Mouse (Mus musculus): Measurements from ENCODE around the gene Abhd17a. TPM values are rescaled to one million over a fixed set of nuclear protein-coding genes. Genes with fewer than 3 reads are reported as not detected.
"Not testable (repeated sequence)": the region's sequence is repeated elsewhere in the genome, so short reads cannot be mapped to it uniquely, and the experiment has no call there.

Gene Abhd17a
- total and polyA plus RNA-seq, 2 experiments from 2014 or later: 171 to 389 TPM

DNA sequence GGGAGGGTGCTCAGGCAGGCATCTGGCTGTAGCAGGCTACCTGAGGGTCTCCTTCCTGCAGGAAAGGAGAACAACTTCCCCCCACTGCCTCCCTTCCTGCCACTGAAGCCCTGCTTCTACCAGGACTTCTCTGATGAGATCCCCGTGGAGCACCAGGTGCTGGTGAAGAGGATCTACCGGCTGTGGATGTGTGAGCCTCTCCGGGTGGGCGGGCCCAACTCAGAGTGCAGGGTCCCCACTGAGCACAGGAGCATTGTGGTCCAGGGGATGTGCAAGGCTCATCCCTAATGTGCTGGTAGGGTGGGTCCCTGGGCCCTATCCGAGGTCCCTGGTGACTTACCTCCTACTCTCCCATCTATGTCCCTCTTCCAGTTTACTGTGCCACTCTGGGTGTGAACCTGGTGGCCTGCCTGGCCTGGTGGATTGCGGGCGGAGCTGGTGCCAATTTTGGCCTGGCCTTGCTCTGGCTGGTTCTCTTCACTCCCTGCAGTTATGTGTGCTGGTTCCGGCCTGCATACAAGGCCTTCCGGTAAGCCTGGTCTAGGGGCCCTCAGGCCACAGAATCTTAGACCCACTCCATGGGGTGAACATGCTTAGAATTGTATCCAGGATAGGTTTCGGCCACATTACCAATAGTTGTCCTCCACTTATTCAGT lies 19.3 kb upstream of the Abhd17a start:
- Histone ChIP-seq H3K9me3 (ENCODE audit: low read length) (no peaks in the 10 kb centered on the region), H3K4me2 (ENCODE audit: low read depth, low read length) (no peak overlapping the region), H3K4me3 (ENCODE audit: low read length) (no peak overlapping the region), H3K9ac (replicated peaks; ENCODE audit: low read length) (no peak overlapping the region), H3K36me3 (ENCODE audit: insufficient read depth, low read length) (peaks cover 34% of the 10 kb centered on the region), H3K27me3 (ENCODE audit: insufficient read depth, low read length) (no peaks in the 10 kb centered on the region), H3K4me1 (ENCODE audit: insufficient read depth, low read length) (no peaks in the 10 kb centered on the region), H3K27ac (no peak overlapping the region)
- WGBS: 94% methylated on average over 10 of the region's 10 CpGs
- DNase-seq (ENCODE audit: low spot score): no peak
- TF ChIP-seq CTCF (IDR thresholded peaks at IDR 0.05; ENCODE audit: low read depth): no peak
- no peak for ATAC-seq

DNA sequence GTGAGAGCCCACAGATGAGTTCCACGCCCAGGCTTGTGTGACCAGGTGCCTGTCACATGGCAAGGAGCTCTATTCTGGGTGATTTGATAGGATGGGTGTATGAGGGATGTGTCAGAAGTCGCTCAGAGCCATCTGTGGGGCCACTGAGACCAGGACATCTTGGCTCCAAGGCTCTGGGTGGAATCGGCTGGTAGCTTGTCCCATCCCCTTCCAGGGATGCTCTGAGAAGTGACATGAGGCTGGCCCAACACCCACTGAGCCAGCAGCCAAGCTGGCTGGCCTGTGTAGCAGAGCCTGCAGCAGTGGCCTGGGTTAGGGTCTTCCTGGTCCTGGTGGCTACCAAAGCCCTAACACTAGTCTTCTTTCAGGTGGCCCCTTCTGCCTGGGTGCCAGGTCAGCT lies 18.3 kb upstream of the Abhd17a start:
- ATAC-seq: no peak
- Histone ChIP-seq H3K27ac (no peak overlapping the region), H3K9ac (replicated peaks; ENCODE audit: low read length) (no peak overlapping the region), H3K4me3 (ENCODE audit: low read length) (no peak overlapping the region), H3K36me3 (ENCODE audit: insufficient read depth, low read length) (peaks cover 34% of the 10 kb centered on the region), H3K4me2 (ENCODE audit: low read depth, low read length) (no peak overlapping the region), H3K4me1 (ENCODE audit: insufficient read depth, low read length) (peaks cover 7% of the 10 kb centered on the region), H3K9me3 (ENCODE audit: low read length) (no peaks in the 10 kb centered on the region), H3K27me3 (ENCODE audit: insufficient read depth, low read length) (no peaks in the 10 kb centered on the region)
- no peak for DNase-seq (ENCODE audit: low spot score)
- WGBS: 93% methylated on average over 3 of the region's 3 CpGs
- TF ChIP-seq CTCF (IDR thresholded peaks at IDR 0.05; ENCODE audit: low read depth): no peak

DNA sequence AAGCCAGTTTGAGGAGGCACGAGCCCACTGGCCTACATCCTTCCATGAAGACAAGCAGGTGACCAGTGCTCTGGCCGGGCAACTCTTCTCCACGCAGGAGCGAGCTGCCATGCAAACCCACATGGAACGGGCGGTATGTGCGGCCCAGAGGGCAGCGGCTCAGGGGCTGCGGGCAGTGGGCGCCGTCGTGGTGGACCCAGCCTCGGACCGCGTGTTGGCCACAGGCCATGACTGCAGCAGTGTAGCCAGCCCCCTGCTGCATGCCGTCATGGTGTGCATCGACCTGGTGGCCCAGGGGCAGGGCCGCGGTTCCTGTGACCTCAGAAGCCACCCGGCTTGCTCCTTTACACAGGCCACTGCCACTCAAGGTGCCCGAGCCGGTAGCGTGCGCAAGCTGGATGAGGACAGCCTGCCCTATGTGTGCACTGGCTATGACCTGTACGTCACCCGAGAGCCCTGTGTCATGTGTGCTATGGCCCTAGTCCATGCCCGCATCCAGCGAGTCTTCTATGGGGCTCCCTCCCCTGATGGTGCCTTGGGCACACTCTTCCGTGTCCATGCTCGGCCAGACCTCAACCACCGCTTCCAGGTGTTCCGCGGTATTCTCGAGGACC lies 16.7 kb upstream of the Abhd17a start:
- ATAC-seq (no peak), DNase-seq (ENCODE audit: low spot score) (no peak)
- Histone ChIP-seq H3K9ac (replicated peaks; ENCODE audit: low read length) (no peak overlapping the region), H3K9me3 (ENCODE audit: low read length) (no peaks in the 10 kb centered on the region), H3K36me3 (ENCODE audit: insufficient read depth, low read length) (peaks cover 30% of the 10 kb centered on the region), H3K27me3 (ENCODE audit: insufficient read depth, low read length) (no peaks in the 10 kb centered on the region), H3K27ac (no peak overlapping the region), H3K4me3 (ENCODE audit: low read length) (no peak overlapping the region), H3K4me1 (ENCODE audit: insufficient read depth, low read length) (peaks cover 14% of the 10 kb centered on the region), H3K4me2 (ENCODE audit: low read depth, low read length) (no peak overlapping the region)
- WGBS: 94% methylated on average over 34 of the region's 34 CpGs
- no peak for TF ChIP-seq CTCF (IDR thresholded peaks at IDR 0.05; ENCODE audit: low read depth)

DNA sequence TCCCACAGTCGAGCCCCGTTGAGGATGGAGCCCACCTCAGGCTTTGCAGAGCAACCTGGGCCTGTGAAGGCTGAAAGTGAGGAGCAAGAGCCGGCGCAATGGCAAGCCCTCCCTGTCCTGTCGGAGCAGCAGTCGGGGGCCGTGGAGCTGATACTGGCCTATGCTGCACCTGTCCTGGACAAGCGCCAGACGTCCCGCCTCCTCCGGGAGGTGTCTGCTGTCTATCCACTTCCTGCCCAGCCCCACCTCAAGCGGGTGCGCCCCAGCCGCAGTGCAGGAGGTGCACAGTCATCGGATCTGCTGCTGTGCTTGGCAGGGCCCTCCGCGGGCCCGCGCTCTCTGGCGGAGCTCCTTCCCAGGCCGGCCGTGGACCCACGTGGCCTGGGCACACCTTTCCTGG lies 16.2 kb upstream of the Abhd17a start:
- no peak overlapping the region for H3K27ac ChIP-seq
- TF ChIP-seq CTCF (IDR thresholded peaks at IDR 0.05; ENCODE audit: low read depth): no peak
- ATAC-seq: no peak
- no peaks in the 10 kb centered on the region for H3K27me3 ChIP-seq (ENCODE audit: insufficient read depth, low read length)
- H3K36me3 ChIP-seq (ENCODE audit: insufficient read depth, low read length): peaks cover 30% of the 10 kb centered on the region
- no peak for DNase-seq (ENCODE audit: low spot score)
- H3K9ac ChIP-seq (replicated peaks; ENCODE audit: low read length): no peak overlapping the region
- H3K4me2 ChIP-seq (ENCODE audit: low read depth, low read length): no peak overlapping the region
- no peaks in the 10 kb centered on the region for H3K9me3 ChIP-seq (ENCODE audit: low read length)
- H3K4me3 ChIP-seq (ENCODE audit: low read length): no peak overlapping the region
- H3K4me1 ChIP-seq (ENCODE audit: insufficient read depth, low read length): peaks cover 14% of the 10 kb centered on the region
- 91% methylated on average over 22 of the region's 23 CpGs for WGBS

DNA sequence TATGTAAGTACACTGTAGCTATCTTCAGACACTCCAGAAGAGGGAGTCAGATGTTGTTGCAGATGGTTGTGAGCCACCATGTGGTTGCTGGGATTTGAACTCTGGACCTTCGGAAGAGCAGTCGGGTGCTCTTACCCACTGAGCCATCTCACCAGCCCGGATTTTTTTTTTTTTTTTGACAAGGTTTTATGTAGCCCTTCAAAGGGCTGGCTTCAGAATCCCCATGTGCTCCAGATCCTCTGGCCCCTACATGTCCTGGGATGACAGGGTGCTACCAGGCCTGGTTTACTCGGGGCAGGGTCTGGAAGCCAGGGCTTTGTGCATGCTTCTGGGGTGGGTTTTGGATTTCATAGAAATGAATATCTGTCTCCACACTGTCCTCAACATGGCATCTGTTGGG lies 15.6 kb upstream of the Abhd17a start, which contains the start of gene Gm49322:
Gene Gm49322, plus strand, starts transcription at position 301 of the 400 bp plus-strand sequence.
- WGBS: 72% methylated on average over 2 of the region's 4 CpGs
- not testable (repeated sequence) for DNase-seq (ENCODE audit: low spot score); ATAC-seq; H3K4me2 ChIP-seq (ENCODE audit: low read depth, low read length); H3K27ac ChIP-seq; H3K9ac ChIP-seq (replicated peaks; ENCODE audit: low read length); H3K4me3 ChIP-seq (ENCODE audit: low read length); H3K9me3 ChIP-seq (ENCODE audit: low read length); H3K27me3 ChIP-seq (ENCODE audit: insufficient read depth, low read length)
- Histone ChIP-seq H3K4me1 (ENCODE audit: insufficient read depth, low read length) (peaks cover 14% of the 10 kb centered on the region), H3K36me3 (ENCODE audit: insufficient read depth, low read length) (peaks cover 30% of the 10 kb centered on the region)

DNA sequence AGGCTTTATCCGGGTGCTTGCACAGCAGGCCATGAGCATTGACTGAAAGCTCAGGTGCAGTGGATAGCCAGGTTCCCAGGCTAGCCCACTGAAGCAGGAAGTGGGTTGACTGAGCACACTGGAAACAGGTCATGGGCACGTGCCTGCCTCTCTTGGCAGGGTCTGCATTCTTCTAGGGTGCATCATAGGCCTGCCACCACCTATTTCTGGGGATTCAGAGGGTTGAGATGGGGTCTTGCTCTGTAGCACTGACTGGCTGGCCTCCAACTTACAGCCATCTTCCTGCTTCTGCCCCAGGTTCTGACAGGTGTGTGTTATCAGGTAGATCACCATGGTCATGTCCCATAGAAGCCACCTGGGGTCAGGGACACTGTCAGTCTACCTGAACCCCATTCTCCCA lies 14.8 kb upstream of the Abhd17a start:
- Histone ChIP-seq H3K9ac (replicated peaks; ENCODE audit: low read length) (no peak overlapping the region), H3K27me3 (ENCODE audit: insufficient read depth, low read length) (no peaks in the 10 kb centered on the region), H3K36me3 (ENCODE audit: insufficient read depth, low read length) (peaks cover 30% of the 10 kb centered on the region), H3K4me1 (ENCODE audit: insufficient read depth, low read length) (peaks cover 14% of the 10 kb centered on the region), H3K4me3 (ENCODE audit: low read length) (no peak overlapping the region), H3K27ac (no peak overlapping the region), H3K9me3 (ENCODE audit: low read length) (no peaks in the 10 kb centered on the region), H3K4me2 (ENCODE audit: low read depth, low read length) (no peak overlapping the region)
- TF ChIP-seq CTCF (IDR thresholded peaks at IDR 0.05; ENCODE audit: low read depth): no peak
- no peak for ATAC-seq
- 86% methylated on average over 2 of the region's 2 CpGs for WGBS
- no peak for DNase-seq (ENCODE audit: low spot score)

DNA sequence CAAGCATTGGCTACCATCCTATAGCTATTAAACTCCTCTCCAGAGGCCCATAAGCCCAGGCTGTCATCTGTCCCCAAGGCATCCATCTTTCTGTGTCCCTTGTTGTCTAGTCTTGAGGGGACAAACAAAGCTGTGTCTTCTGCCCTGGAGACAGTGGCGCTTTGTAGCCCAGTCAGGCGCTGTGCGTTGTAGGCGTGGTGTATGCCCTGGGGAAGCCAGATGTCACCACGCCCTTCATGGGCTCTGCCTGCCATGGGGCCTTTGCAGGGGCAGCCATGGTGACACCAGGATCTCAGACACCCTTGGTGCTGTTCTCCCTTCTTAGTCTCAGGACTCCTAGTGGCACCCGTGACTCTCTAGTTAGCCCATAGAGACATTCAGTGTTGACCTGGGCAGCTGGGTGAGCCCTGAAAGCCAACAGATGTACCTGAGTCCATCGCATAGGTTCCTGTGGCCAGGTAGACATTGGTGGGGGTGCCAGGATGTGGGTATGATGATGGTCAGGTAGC lies 13.9 kb upstream of the Abhd17a start:
- H3K4me3 ChIP-seq (ENCODE audit: low read length): peak overlapping the region; percentile 75; the same call in 1 of the 2 replicates
- 85% methylated on average over 7 of the region's 7 CpGs for WGBS
- H3K4me1 ChIP-seq (ENCODE audit: insufficient read depth, low read length): peaks cover 14% of the 10 kb centered on the region
- TF ChIP-seq CTCF (IDR thresholded peaks at IDR 0.05; ENCODE audit: low read depth): no peak
- ATAC-seq: no peak
- H3K4me2 ChIP-seq (ENCODE audit: low read depth, low read length): peak overlapping the region; percentile 89
- peaks cover 28% of the 10 kb centered on the region for H3K36me3 ChIP-seq (ENCODE audit: insufficient read depth, low read length)
- H3K27ac ChIP-seq: peak overlapping the region; percentile 91; the same call in 1 of the 2 replicates
- DNase-seq (ENCODE audit: low spot score): no peak
- 0 out of 2 replicates have a peak overlapping the region, but pooled peaks have one; percentile 65 for H3K9ac ChIP-seq (replicated peaks; ENCODE audit: low read length)
- no peaks in the 10 kb centered on the region for H3K27me3 ChIP-seq (ENCODE audit: insufficient read depth, low read length)
- H3K9me3 ChIP-seq (ENCODE audit: low read length): no peaks in the 10 kb centered on the region
